8 mouse cellular contexts compared by ENCODE assay signal in the genomic region with DNA sequence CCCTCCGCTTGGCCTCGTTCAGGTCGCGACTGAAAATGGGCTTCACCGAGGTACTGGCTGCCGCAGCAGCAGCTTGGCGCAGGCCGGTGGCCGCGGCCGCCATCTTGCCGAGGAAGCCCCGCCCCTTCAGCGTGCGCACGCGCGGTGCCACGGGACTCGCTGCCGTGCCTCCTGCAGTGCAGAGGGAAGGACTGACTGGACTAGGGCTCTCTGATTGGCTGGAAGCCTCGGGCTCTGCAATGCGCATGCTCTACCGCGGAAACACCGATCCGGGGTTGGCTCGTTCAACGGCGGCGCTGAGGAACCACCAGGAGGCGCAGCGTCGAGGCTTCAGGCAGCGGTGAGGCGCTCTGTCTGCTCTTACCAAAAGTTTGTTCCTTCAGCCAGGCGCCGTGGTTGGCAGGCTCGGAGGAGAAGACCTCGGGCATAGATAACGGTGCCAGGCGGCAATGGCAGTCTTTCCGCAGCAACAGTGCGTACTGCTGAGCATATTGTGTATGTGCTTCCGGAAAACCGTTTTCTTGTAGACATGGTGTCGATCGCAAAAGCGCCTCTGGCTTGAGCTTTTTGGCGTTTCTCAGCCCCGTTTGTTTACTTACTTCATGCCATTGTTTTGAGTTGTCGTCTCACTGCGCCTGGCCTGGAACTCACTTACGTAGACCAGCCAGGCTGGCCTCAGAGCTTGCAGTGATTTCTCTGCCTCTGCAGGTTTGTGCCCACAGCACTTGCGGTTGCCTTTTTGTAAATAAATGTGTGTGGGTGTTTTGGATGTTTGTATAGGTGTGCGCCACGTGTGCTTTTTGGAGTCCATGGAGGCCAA. TPM values are rescaled to one million over a fixed set of nuclear protein-coding genes. Genes with fewer than 3 reads are reported as not detected.
DNase-seq lines count a peak whose midpoint lies in the region; ATAC-seq and TF ChIP-seq lines count a peak whose summit lies in the region.

Gene Ndufa6, minus strand, starts transcription at position 197 of the 820 bp plus-strand sequence.

- TF ChIP-seq RAD21 in MEL (IDR thresholded peaks at IDR 0.05; ENCODE audit: low read depth, low read length) = peak; percentile 63

- no peaks in the 10 kb centered on the region for H3K9me3 ChIP-seq in MEL (replicated peaks; ENCODE audit: insufficient read depth, low read length)
- no peaks in the 10 kb centered on the region for H3K9me3 ChIP-seq in forebrain, postnatal 0 days (ENCODE audit: low read length)
- H3K9me3 ChIP-seq in lung, embryonic 15.5 days = no peaks in the 10 kb centered on the region

- peak within 1 kb of the TSS; percentile 84 for H3K4me3 ChIP-seq in MEL (ENCODE audit: control insufficient read depth in 1 of 2, insufficient read depth in 1 of 2, low read depth in 2 of 2, low read length in 2 of 2)
- H3K4me3 ChIP-seq in cerebellum, adult 2 months (replicated peaks; ENCODE audit: insufficient read depth, low read depth, low read length) = peak within 1 kb of the TSS; percentile 92
- H3K4me3 ChIP-seq in forebrain, postnatal 0 days (ENCODE audit: low read depth, low read length) = peak within 1 kb of the TSS; percentile 97
- H3K4me3 ChIP-seq in lung, embryonic 15.5 days = peak within 1 kb of the TSS; percentile 69

- peak within 1 kb of the TSS; percentile 88 for H3K9ac ChIP-seq in MEL (ENCODE audit: control insufficient read depth, low read depth, low read length, poor library complexity, severe bottlenecking)
- H3K9ac ChIP-seq in forebrain, postnatal 0 days = peak within 1 kb of the TSS; percentile 99
- peak within 1 kb of the TSS; percentile 87 for H3K9ac ChIP-seq in lung, embryonic 15.5 days

- 2% methylated on average over 57 of the region's 57 CpGs for WGBS in cerebellum, adult 2 months
- WGBS in forebrain, postnatal 0 days = 2% methylated on average over 57 of the region's 57 CpGs
- 2% methylated on average over 57 of the region's 57 CpGs for WGBS in lung, embryonic 15.5 days

- TF ChIP-seq EP300 in MEL (IDR thresholded peaks at IDR 0.05; ENCODE audit: low read depth in 1 of 2, low read length in 2 of 2) = no peak

- TF ChIP-seq POLR2A in MEL (IDR thresholded peaks at IDR 0.05; ENCODE audit: control insufficient read depth in 1 of 2, insufficient read depth in 1 of 2, low read depth in 1 of 2, low read length in 2 of 2, poor library complexity in 1 of 2) = peak; percentile 96 to 99
- TF ChIP-seq POLR2A in cerebellum, adult 2 months (IDR thresholded peaks at IDR 0.05; ENCODE audit: borderline replicate concordance, insufficient read depth, low read length) = peak; percentile 98

- H3K4me2 ChIP-seq in forebrain, postnatal 0 days (ENCODE audit: low read depth) = peak within 1 kb of the TSS; percentile 78
- peak within 1 kb of the TSS; percentile 83 for H3K4me2 ChIP-seq in lung, embryonic 15.5 days

- peak; percentile 98 for DNase-seq in MEL (ENCODE audit: low read depth, low spot score)
- DNase-seq in cerebellum, adult 2 months = peak; percentile 97 to 99
- peak; percentile 99 for DNase-seq in forebrain, postnatal 0 days
- peak; percentile 98 for DNase-seq in heart, postnatal 4 days
- DNase-seq in layer of hippocampus, adult 8-10 months (ENCODE audit: low spot score in 2 of 2) = peak; percentile 96 to 97
- DNase-seq in ovary, adult 18-20 months (ENCODE audit: low spot score) = peak; percentile 98
- DNase-seq in thymus, postnatal 0 days (ENCODE audit: low spot score) = peak; percentile 99

- TF ChIP-seq CTCF in MEL (IDR thresholded peaks at IDR 0.05 in 2 of 3, conservative IDR thresholded peaks at IDR 0.05 in 1 of 3; ENCODE audit: control insufficient read depth in 1 of 3, insufficient read depth in 1 of 3, low read depth in 2 of 3, low read length in 3 of 3, poor library complexity in 1 of 3, severe bottlenecking in 1 of 3) = peak; percentile 72 to 96 (median 91)
- TF ChIP-seq CTCF in cerebellum, adult 2 months (IDR thresholded peaks at IDR 0.05; ENCODE audit: borderline replicate concordance, insufficient read depth, low read depth, low read length) = peak; percentile 83
- peak; percentile 99 for TF ChIP-seq CTCF in forebrain, postnatal 0 days (IDR thresholded peaks at IDR 0.05; ENCODE audit: low read depth)

- peak; percentile 100 for ATAC-seq in forebrain, postnatal 0 days
- peak; percentile 99 for ATAC-seq in lung, embryonic 15.5 days (ENCODE audit: borderline replicate concordance, extremely low read depth, low FRiP score, low TSS enrichment)

- peak within 1 kb of the TSS; percentile 73 for H3K27ac ChIP-seq in MEL (ENCODE audit: control insufficient read depth, low read depth, low read length)
- peak within 1 kb of the TSS; percentile 90 for H3K27ac ChIP-seq in cerebellum, adult 2 months (ENCODE audit: insufficient read depth, low read length)
- H3K27ac ChIP-seq in forebrain, postnatal 0 days (ENCODE audit: low read depth, low read length) = peak within 1 kb of the TSS; percentile 88
- H3K27ac ChIP-seq in lung, embryonic 15.5 days = peak within 1 kb of the TSS; percentile 95

- peaks cover 0 to 21% of the 10 kb centered on the region in 2 experiments; a peak in 2 of 4 replicates for H3K36me3 ChIP-seq in MEL (ENCODE audit: control insufficient read depth in 1 of 2, insufficient read depth in 2 of 2, low read length in 2 of 2)
- H3K36me3 ChIP-seq in forebrain, postnatal 0 days (ENCODE audit: insufficient read depth) = peaks cover 15% of the 10 kb centered on the region
- H3K36me3 ChIP-seq in lung, embryonic 15.5 days = peaks cover 16% of the 10 kb centered on the region

- peaks cover 9 to 24% of the 10 kb centered on the region in 2 experiments for H3K4me1 ChIP-seq in MEL (ENCODE audit: control insufficient read depth in 1 of 2, insufficient read depth in 2 of 2, low read length in 2 of 2)
- H3K4me1 ChIP-seq in cerebellum, adult 2 months (ENCODE audit: control insufficient read depth, insufficient read depth, low read length) = peaks cover 4% of the 10 kb centered on the region; the same call in 1 of the 2 replicates
- peaks cover 11% of the 10 kb centered on the region for H3K4me1 ChIP-seq in forebrain, postnatal 0 days (ENCODE audit: insufficient read depth)
- peaks cover 25% of the 10 kb centered on the region for H3K4me1 ChIP-seq in lung, embryonic 15.5 days

- H3K27me3 ChIP-seq in MEL (ENCODE audit: control insufficient read depth in 1 of 2, insufficient read depth in 2 of 2, low read length in 2 of 2) = no peaks in the 10 kb centered on the region
- no peaks in the 10 kb centered on the region for H3K27me3 ChIP-seq in cerebellum, adult 2 months (ENCODE audit: control insufficient read depth, insufficient read depth, low read length)
- no peaks in the 10 kb centered on the region for H3K27me3 ChIP-seq in forebrain, postnatal 0 days (ENCODE audit: insufficient read depth, low read length)
- H3K27me3 ChIP-seq in lung, embryonic 15.5 days = no peaks in the 10 kb centered on the region

- H3K79me2 ChIP-seq in MEL (ENCODE audit: control insufficient read depth, insufficient read depth, low read length, poor library complexity) = peaks cover 25% of the 10 kb centered on the region

TF ChIP-seq in MEL, 35 proteins besides CTCF, POLR2A, EP300 and RAD21 (continues in another document):
- peak; percentile 81 for TF ChIP-seq HCFC1 (IDR thresholded peaks at IDR 0.05; ENCODE audit: low read depth, low read length)
- no peak for TF ChIP-seq CHD1 (IDR thresholded peaks at IDR 0.05; ENCODE audit: low read depth, low read length)
- no peak for TF ChIP-seq JUND (IDR thresholded peaks at IDR 0.05; ENCODE audit: low read depth, low read length)
- TF ChIP-seq CHD2 (IDR thresholded peaks at IDR 0.05; ENCODE audit: low read length) = no peak
- TF ChIP-seq GATA1 (IDR thresholded peaks at IDR 0.05; ENCODE audit: low read depth, low read length) = 0 out of 2 replicates have a peak, but pooled peaks have one; percentile 12
- no peak for TF ChIP-seq E2F4 (IDR thresholded peaks at IDR 0.05; ENCODE audit: borderline replicate concordance, low read depth, low read length)
- TF ChIP-seq BHLHE40 (IDR thresholded peaks at IDR 0.05; ENCODE audit: borderline replicate concordance, low read depth, low read length) = 0 out of 2 replicates have a peak, but pooled peaks have one; percentile 30
- TF ChIP-seq MYB (IDR thresholded peaks at IDR 0.05; ENCODE audit: low read depth, low read length) = no peak
- 0 out of 2 replicates have a peak, but pooled peaks have one; percentile 13 for TF ChIP-seq ZKSCAN1 (IDR thresholded peaks at IDR 0.05; ENCODE audit: low read depth, low read length)
- TF ChIP-seq POLR2AphosphoS2 (IDR thresholded peaks at IDR 0.05; ENCODE audit: low read length) = peak; percentile 87
- TF ChIP-seq SMC3 (IDR thresholded peaks at IDR 0.05; ENCODE audit: low read depth, low read length) = peak; percentile 93
- peak; percentile 99 for TF ChIP-seq NRF1 (IDR thresholded peaks at IDR 0.05; ENCODE audit: insufficient read depth, low read depth, low read length, poor library complexity, severe bottlenecking)
- TF ChIP-seq USF1 (IDR thresholded peaks at IDR 0.05; ENCODE audit: low read depth, low read length) = peak; percentile 56
- TF ChIP-seq KAT2A (conservative IDR thresholded peaks at IDR 0.05; ENCODE audit: low read depth, low read length) = no peak
- no peak for TF ChIP-seq TAL1 (IDR thresholded peaks at IDR 0.05; ENCODE audit: low read length)
- peak; percentile 85 for TF ChIP-seq TCF12 (IDR thresholded peaks at IDR 0.05; ENCODE audit: low read depth, low read length)
- TF ChIP-seq NELFE (IDR thresholded peaks at IDR 0.05; ENCODE audit: low read depth, low read length) = peak; percentile 95
- TF ChIP-seq MEF2A (IDR thresholded peaks at IDR 0.05; ENCODE audit: extremely low read depth, insufficient replicate concordance, low read depth, low read length, poor library complexity, severe bottlenecking) = no peak
- peak; percentile 95 for TF ChIP-seq ZMIZ1 (IDR thresholded peaks at IDR 0.05; ENCODE audit: low read depth, low read length)
- no peak for TF ChIP-seq MAZ (IDR thresholded peaks at IDR 0.05; ENCODE audit: low read depth, low read length)
- no peak for TF ChIP-seq GABPA (IDR thresholded peaks at IDR 0.05; ENCODE audit: low read depth, low read length)
- TF ChIP-seq ZC3H11A (IDR thresholded peaks at IDR 0.05; ENCODE audit: low read depth, low read length) = peak; percentile 72

RNA-seq across cellular contexts. Expression of gene Ndufa6, which starts in this region (rescaled TPM):
- total RNA-seq in MEL (2012; rRNA removed) = 377 and 417 TPM in 2 replicates
- polyA plus RNA-seq in MEL (2012; ENCODE audit: insufficient read depth in 1 of 2, insufficient read length in 2 of 2, low read depth in 1 of 2, low replicate concordance in 2 of 2, missing spikeins in 1 of 2) = 100 to 1,000 TPM in 1 of 2 experiments, not detected in 1; 235 TPM
- 608 and 627 TPM in 2 replicates for polyA plus RNA-seq in cerebellum, adult 2 months (2012; rRNA removed)
- 271 and 465 TPM in 2 replicates for total RNA-seq in forebrain, postnatal 0 days (2014; rRNA removed)
- polyA plus RNA-seq in forebrain, postnatal 0 days (2015; fragmentation: Nextera tagmentation; extraction: Ambion mirVana) = 416 and 528 TPM in 2 replicates
- total RNA-seq in heart, postnatal 4 days (2021) = 100 to 1,000 TPM; 438 to 494 TPM
- total RNA-seq in layer of hippocampus, adult 8-10 months (2022) = 100 to 1,000 TPM; 177 to 207 (median 191) TPM
- 276 and 282 TPM in 2 replicates for polyA plus RNA-seq in lung, embryonic 15.5 days (2015; fragmentation: Nextera tagmentation; extraction: Ambion mirVana)
- polyA plus RNA-seq in thymus, postnatal 0 days (2015; fragmentation: Nextera tagmentation; extraction: Ambion mirVana) = 488 and 492 TPM in 2 replicates

Comparison
In these comparisons a context has a peak if more than half of its experiments do, and no peak if none do; other contexts are left out.
1. Peak in every context shown above with its lines: DNase-seq, ATAC-seq, H3K4me3 ChIP-seq and H3K27ac ChIP-seq.